Mouse (Mus musculus) testis, adult 2 months (tissue): ENCODE measurements around the gene Dlg4. TPM values are rescaled to one million over a fixed set of nuclear protein-coding genes. Genes with fewer than 3 reads are reported as not detected.
"Not testable (repeated sequence)": the region's sequence is repeated elsewhere in the genome, so short reads cannot be mapped to it uniquely, and the experiment has no call there.

Experiments used
- H3K27ac ChIP-seq: fragments of 200-500 bp; 2 replicates; pipeline ENCODE4 v1.5.1; 2012; ENCODE audit warnings: low read depth, low read length; ENCODE audit not compliant: control insufficient read depth, insufficient read depth
- H3K27me3 ChIP-seq: fragments of 200-500 bp; 2 replicates; pipeline ENCODE4 v1.6.1; 2012; ENCODE audit warnings: mild to moderate bottlenecking, low read length, moderate library complexity; ENCODE audit not compliant: control insufficient read depth, insufficient read depth
- H3K36me3 ChIP-seq: fragments of 200-500 bp; 2 replicates; pipeline ENCODE4 v1.6.1; 2012; ENCODE audit warnings: mild to moderate bottlenecking, low read length; ENCODE audit not compliant: control insufficient read depth, insufficient read depth
- H3K4me1 ChIP-seq: fragments of 200-500 bp; 2 replicates; pipeline ENCODE4 v1.6.1; 2012; ENCODE audit warnings: low read length; ENCODE audit not compliant: control insufficient read depth, insufficient read depth
- H3K4me3 ChIP-seq: fragments of 200-500 bp; 2 replicates; pipeline ENCODE4 v1.5.1; 2012; ENCODE audit warnings: low read depth, mild to moderate bottlenecking, low read length, moderate library complexity, mixed read lengths; ENCODE audit not compliant: control insufficient read depth
- CTCF ChIP-seq: fragments of 200-500 bp; IDR thresholded peaks from 2 replicates; pipeline ENCODE4 v1.5.1; 2012; ENCODE audit warnings: low read depth, mild to moderate bottlenecking, inconsistent platforms, low read length, moderate library complexity; ENCODE audit not compliant: control insufficient read depth, insufficient read depth, insufficient replicate concordance
- POLR2A ChIP-seq: fragments of 200-500 bp; IDR thresholded peaks from 2 replicates; pipeline ENCODE4 v1.6.1; 2012; ENCODE audit warnings: low read depth, mild to moderate bottlenecking, inconsistent platforms, low read length, moderate library complexity; ENCODE audit not compliant: control insufficient read depth
- polyA plus RNA-seq: library from polyadenylated mRNA; depleted of rRNA; stranded (reverse); fragments of >200 nt; gene quantifications from 2 replicates; pipeline ENCODE4 v1.2.3, GENCODE M21; 2012

The Dlg4 gene
- polyA plus RNA-seq, 1 experiment, result 5.6 TPM

- peaks cover 14% of the 10 kb centered on the region for H3K4me1 ChIP-seq
- H3K36me3 ChIP-seq, result no peaks in the 10 kb centered on the region; the same call in 1 of the 2 replicates
- peak within 1 kb of the TSS; percentile 75 for H3K4me3 ChIP-seq
- H3K27ac ChIP-seq, result peak within 1 kb of the TSS; percentile 32; the same call in 1 of the 2 replicates
- TF ChIP-seq POLR2A (peak; percentile 60; the same call in 1 of the 2 replicates), CTCF (peak; percentile 6; the same call in 1 of the 2 replicates)
- H3K27me3 ChIP-seq, result no peaks in the 10 kb centered on the region
These were observed 1.7 kb upstream of the Dlg4 start, which contains the start of gene Acadvl for GRCm38 (mm10) chr11:70014880-70015558. Gene Acadvl, minus strand, starts transcription at chr11:70015411.

DNA sequence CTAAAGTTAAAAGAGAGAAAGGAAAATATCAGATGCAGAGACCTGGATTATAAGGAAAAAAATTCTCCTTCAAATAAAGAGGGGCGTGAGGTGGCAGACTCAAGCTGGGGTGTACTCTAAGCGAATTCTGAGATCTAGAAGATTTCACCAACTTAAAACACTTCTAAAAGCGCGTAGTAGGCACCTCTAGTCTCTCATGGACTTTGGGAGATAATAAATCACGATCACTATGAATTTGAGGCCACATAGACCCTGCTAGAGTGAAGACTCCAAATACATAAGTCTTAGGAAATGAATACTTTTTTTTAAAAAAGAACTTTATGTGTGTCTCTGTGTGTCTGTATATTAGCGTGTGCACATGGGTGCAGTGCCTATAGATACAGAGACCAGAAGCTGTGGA lies 1.1 kb upstream of the Dlg4 start:
- H3K27me3 ChIP-seq, result no peaks in the 10 kb centered on the region
- H3K4me3 ChIP-seq, result no peak overlapping the region
- no peak overlapping the region for H3K27ac ChIP-seq
- no peak for TF ChIP-seq POLR2A
- TF ChIP-seq CTCF, result no peak
- H3K36me3 ChIP-seq, result no peaks in the 10 kb centered on the region; the same call in 1 of the 2 replicates
- peaks cover 17% of the 10 kb centered on the region for H3K4me1 ChIP-seq

- H3K36me3 ChIP-seq, H3K4me3 ChIP-seq, H3K27ac ChIP-seq, H3K27me3 ChIP-seq: not testable (repeated sequence)
- peaks cover 19% of the 10 kb centered on the region for H3K4me1 ChIP-seq
These were observed 565 bp upstream of the Dlg4 start for GRCm38 (mm10) chr11:70016177-70016576.

- Histone ChIP-seq H3K4me1 (peaks cover 23% of the 10 kb centered on the region), H3K36me3 (no peaks in the 10 kb centered on the region), H3K4me3 (no peak overlapping the region), H3K27me3 (no peaks in the 10 kb centered on the region), H3K27ac (no peak overlapping the region)
- TF ChIP-seq POLR2A, result no peak
- TF ChIP-seq CTCF, result no peak
These were observed 541 bp downstream of the Dlg4 start for GRCm38 (mm10) chr11:70017199-70017767.

GRCm38 (mm10) chr11:70018131-70018990 lies 1.6 kb downstream of the Dlg4 start:
- TF ChIP-seq POLR2A (no peak), CTCF (no peak)
- no peaks in the 10 kb centered on the region for H3K36me3 ChIP-seq
- H3K4me1 ChIP-seq, result peaks cover 23% of the 10 kb centered on the region
- H3K4me3 ChIP-seq, result no peak overlapping the region; the same call in 1 of the 2 replicates
- H3K27ac ChIP-seq, result no peak overlapping the region
- no peaks in the 10 kb centered on the region for H3K27me3 ChIP-seq

DNA sequence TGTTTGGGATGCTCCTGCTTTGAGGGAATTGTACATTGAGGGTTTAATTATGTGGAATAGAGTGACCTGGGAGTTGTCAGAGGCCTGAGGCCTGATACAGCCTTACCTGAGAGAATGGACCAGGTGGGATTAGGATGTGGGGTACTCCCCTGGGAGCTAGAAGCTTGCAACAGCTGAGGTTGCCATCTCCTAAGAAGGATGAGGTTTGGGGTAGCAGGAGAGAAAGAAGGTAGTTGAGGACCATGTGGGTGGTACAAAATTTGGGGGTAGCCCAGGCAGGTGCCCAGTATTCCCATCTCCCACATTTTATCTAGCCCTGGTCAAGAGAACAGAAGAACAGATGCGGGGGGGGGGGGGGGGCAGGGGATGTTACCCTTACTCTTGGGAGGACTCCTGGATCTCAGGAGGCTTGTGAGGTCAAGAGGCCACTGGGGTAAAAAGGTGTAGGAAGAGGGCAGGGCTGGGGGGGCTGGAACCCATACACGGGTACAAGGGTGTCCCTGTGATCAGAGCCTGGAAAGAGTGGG lies 2.8 kb downstream of the Dlg4 start:
- Histone ChIP-seq H3K4me3 (no peak overlapping the region), H3K27me3 (no peaks in the 10 kb centered on the region), H3K36me3 (no peaks in the 10 kb centered on the region), H3K27ac (no peak overlapping the region), H3K4me1 (peaks cover 30% of the 10 kb centered on the region)
- TF ChIP-seq CTCF (no peak), POLR2A (no peak)

- no peak for TF ChIP-seq CTCF
- TF ChIP-seq POLR2A, result no peak
- Histone ChIP-seq H3K27me3 (no peaks in the 10 kb centered on the region), H3K4me1 (peaks cover 26% of the 10 kb centered on the region), H3K27ac (no peak overlapping the region), H3K4me3 (no peak overlapping the region), H3K36me3 (no peaks in the 10 kb centered on the region)
These were observed 3.4 kb downstream of the Dlg4 start for GRCm38 (mm10) chr11:70020022-70020631.
